ENCODE assay signal across 9 mouse cellular contexts in genomic region chr1:192094451-192095170, GRCm38 (mm10). TPM values are rescaled to one million over a fixed set of nuclear protein-coding genes. Genes with fewer than 3 reads are reported as not detected.
DNase-seq lines count a peak whose midpoint lies in the region; ATAC-seq lines count a peak whose summit lies in the region.
"Had no signal": no experiment of that assay in that cellular context is flagged by ENCODE, and none has a peak within 500 bp of the region (broad histone marks: within the 10 kb centered on the region; RNA-seq: fewer than 3 reads in every experiment).

No protein-coding gene starts in this region.

- H3K9ac ChIP-seq in embryonic facial prominence, embryonic 11.5 days (replicated peaks; ENCODE audit: low read length), result no peak overlapping the region
- H3K9ac ChIP-seq: limb, embryonic 13.5 days had no signal

- no peaks in the 10 kb centered on the region for H3K36me3 ChIP-seq in embryonic facial prominence, embryonic 11.5 days (replicated peaks; ENCODE audit: control insufficient read depth, insufficient read depth, low read depth, low read length)
- H3K36me3 ChIP-seq in megakaryocyte, embryonic 14.5 days (replicated peaks; ENCODE audit: low read length), result peaks cover 31% of the 10 kb centered on the region

- H3K4me2 ChIP-seq in embryonic facial prominence, embryonic 11.5 days (ENCODE audit: low read depth, low read length), result no peak overlapping the region
- H3K4me2 ChIP-seq: limb, embryonic 13.5 days had no signal

- DNase-seq in heart, adult 18-20 months, result peak; percentile 60 to 88
- no peak for DNase-seq in heart, postnatal 25 days (ENCODE audit: low spot score)
- peak; percentile 69 for DNase-seq in A20 (ENCODE audit: low read depth, low spot score)
- DNase-seq in adrenal gland, postnatal 14 days, result peak; percentile 76
- peak; percentile 80 for DNase-seq in embryonic facial prominence, embryonic 11.5 days (ENCODE audit: low spot score)
- peak; percentile 79 to 81 for DNase-seq in kidney, postnatal 4 days
- peak; percentile 72 for DNase-seq in thymus, postnatal 0 days (ENCODE audit: low spot score)

- 60% methylated on average over 13 of the region's 13 CpGs for WGBS in embryonic facial prominence, embryonic 11.5 days

- H3K4me3 ChIP-seq in embryonic facial prominence, embryonic 11.5 days (ENCODE audit: low read depth, low read length), result no peak overlapping the region
- peak overlapping the region; percentile 9 for H3K4me3 ChIP-seq in megakaryocyte, embryonic 14.5 days (replicated peaks)
- H3K4me3 ChIP-seq: limb, embryonic 13.5 days had no signal

- H3K4me1 ChIP-seq in embryonic facial prominence, embryonic 11.5 days (ENCODE audit: control insufficient read depth, insufficient read depth, low read length), result no peaks in the 10 kb centered on the region
- H3K4me1 ChIP-seq in megakaryocyte, embryonic 14.5 days, result peaks cover 34% of the 10 kb centered on the region

- no peak overlapping the region for H3K27ac ChIP-seq in embryonic facial prominence, embryonic 11.5 days (replicated peaks; ENCODE audit: low read depth, low read length)
- H3K27ac ChIP-seq: limb, embryonic 13.5 days had no signal

- H3K27me3 ChIP-seq in embryonic facial prominence, embryonic 11.5 days (ENCODE audit: control insufficient read depth, insufficient read depth, low read length), result peaks cover 7% of the 10 kb centered on the region
- peaks cover 7% of the 10 kb centered on the region for H3K27me3 ChIP-seq in megakaryocyte, embryonic 14.5 days (replicated peaks)

- no peak for ATAC-seq in embryonic facial prominence, embryonic 11.5 days (replicated peaks; ENCODE audit: insufficient number of reproducible peaks, low FRiP score, low TSS enrichment, low read depth)

- intact Hi-C loops in heart, postnatal 25 days (cut with DNase I), result loop anchor here (1.0 to 5.0 kb wide), 2 partner anchors 260 to 517 kb away; partner anchors contain the start of genes Dtl and Ints7

- H3K9me3 ChIP-seq in embryonic facial prominence, embryonic 11.5 days (replicated peaks; ENCODE audit: control insufficient read depth, low read length), result no peaks in the 10 kb centered on the region
- H3K9me3 ChIP-seq in megakaryocyte, embryonic 14.5 days, result no peaks in the 10 kb centered on the region
- H3K9me3 ChIP-seq: limb, embryonic 13.5 days had no signal

RNA-seq across cellular contexts. Expression of gene Traf5, which starts 2.3 kb away (rescaled TPM):
- total RNA-seq in heart, adult 18-20 months (2021), result 1 to 10 TPM; 5.7 to 6.9 TPM
- total RNA-seq in heart, postnatal 25 days (2021), result 1 to 10 TPM; 7.0 to 7.5 TPM
- 6.9 and 13.4 TPM in 2 replicates for total RNA-seq in adrenal gland, postnatal 14 days (2021)
- 7.6 and 7.8 TPM in 2 replicates for polyA plus RNA-seq in embryonic facial prominence, embryonic 11.5 days (2014; fragmentation: Nextera tagmentation; extraction: Ambion mirVana)
- 3.8 and 8.2 TPM in 2 replicates for polyA plus RNA-seq in megakaryocyte, embryonic 14.5 days (2012; ENCODE audit: insufficient read depth, low replicate concordance)
- 13.4 and 15.0 TPM in 2 replicates for polyA plus RNA-seq in thymus, postnatal 0 days (2015; fragmentation: Nextera tagmentation; extraction: Ambion mirVana)

RNA-seq across cellular contexts. Expression of gene Rcor3, which starts 43.3 kb away (rescaled TPM):
- total RNA-seq in heart, adult 18-20 months (2021), result 10 to 100 TPM; 26.6 to 30.5 TPM
- total RNA-seq in heart, postnatal 25 days (2021), result 10 to 100 TPM; 32.1 to 35.8 TPM
- total RNA-seq in adrenal gland, postnatal 14 days (2021), result 26.9 and 32.8 TPM in 2 replicates
- 17.3 and 18.7 TPM in 2 replicates for polyA plus RNA-seq in embryonic facial prominence, embryonic 11.5 days (2014; fragmentation: Nextera tagmentation; extraction: Ambion mirVana)
- 6.0 and 15.6 TPM in 2 replicates for polyA plus RNA-seq in megakaryocyte, embryonic 14.5 days (2012; ENCODE audit: insufficient read depth, low replicate concordance)
- 11.5 and 12.2 TPM in 2 replicates for polyA plus RNA-seq in thymus, postnatal 0 days (2015; fragmentation: Nextera tagmentation; extraction: Ambion mirVana)
